Comparison of ENCODE assay signal across 8 mouse cellular contexts in the genomic region with DNA sequence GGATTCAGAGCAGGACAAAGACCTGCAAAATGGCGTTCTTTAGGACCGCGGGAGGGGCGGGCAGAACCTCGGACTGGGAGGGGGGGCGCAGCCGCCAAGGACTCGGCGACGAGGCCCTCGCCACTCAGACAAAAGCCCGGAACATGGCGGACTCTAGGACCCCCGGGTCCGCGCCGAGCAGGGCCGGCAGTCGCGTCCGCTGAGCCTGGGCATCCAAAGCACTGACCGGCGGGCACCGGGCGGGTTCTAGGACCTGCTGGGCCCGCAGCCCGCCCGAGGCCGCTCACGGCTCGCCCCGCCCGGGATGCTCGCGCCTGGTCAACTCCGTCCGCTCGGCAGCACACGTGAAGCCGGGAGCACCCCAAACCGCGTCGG. TPM values are rescaled to one million over a fixed set of nuclear protein-coding genes. Genes with fewer than 3 reads are reported as not detected.
A peak's percentile ranks its signal among the peaks of the same experiment; 100 is the strongest.
DNase-seq lines count a peak whose midpoint lies in the region; ATAC-seq and TF ChIP-seq lines count a peak whose summit lies in the region.

No protein-coding gene starts in this region.

- no peak for TF ChIP-seq EP300 in lung, postnatal 0 days (IDR thresholded peaks at IDR 0.05)

- TF ChIP-seq CTCF in lung, postnatal 0 days (IDR thresholded peaks at IDR 0.05): no peak

- peak; percentile 94 for ATAC-seq in hindbrain, embryonic 11.5 days (ENCODE audit: low FRiP score)
- peak; percentile 93 for ATAC-seq in lung, postnatal 0 days

- peak overlapping the region; percentile 68 for H3K4me3 ChIP-seq in hindbrain, embryonic 11.5 days (ENCODE audit: low read depth, low read length)
- peak overlapping the region; percentile 89 for H3K4me3 ChIP-seq in lung, postnatal 0 days (ENCODE audit: low read depth, low read length)

- H3K4me1 ChIP-seq in hindbrain, embryonic 11.5 days (replicated peaks; ENCODE audit: control insufficient read depth, insufficient read depth, low read length): peaks cover 6% of the 10 kb centered on the region
- peaks cover 5% of the 10 kb centered on the region; the same call in 1 of the 2 replicates for H3K4me1 ChIP-seq in lung, postnatal 0 days (ENCODE audit: insufficient read depth, low read depth, low read length)

- peak overlapping the region; percentile 99 for H3K27ac ChIP-seq in hindbrain, embryonic 11.5 days (ENCODE audit: low read depth, low read length)
- H3K27ac ChIP-seq in lung, postnatal 0 days (ENCODE audit: low read length): peak overlapping the region; percentile 98

- peaks cover 18% of the 10 kb centered on the region for H3K36me3 ChIP-seq in hindbrain, embryonic 11.5 days (ENCODE audit: control insufficient read depth, insufficient read depth, low read length)
- H3K36me3 ChIP-seq in lung, postnatal 0 days (ENCODE audit: insufficient read depth, low read length): peaks cover 22% of the 10 kb centered on the region

- H3K9ac ChIP-seq in hindbrain, embryonic 11.5 days (ENCODE audit: low read depth, low read length): peak overlapping the region; percentile 98
- H3K9ac ChIP-seq in lung, postnatal 0 days (replicated peaks; ENCODE audit: low read depth): peak overlapping the region; percentile 84

- no peaks in the 10 kb centered on the region for H3K27me3 ChIP-seq in hindbrain, embryonic 11.5 days (ENCODE audit: control insufficient read depth, insufficient read depth, low read length)
- no peaks in the 10 kb centered on the region for H3K27me3 ChIP-seq in lung, postnatal 0 days (replicated peaks; ENCODE audit: insufficient read depth, low read length)

- H3K9me3 ChIP-seq in hindbrain, embryonic 11.5 days (ENCODE audit: control insufficient read depth, low read length): no peaks in the 10 kb centered on the region
- no peaks in the 10 kb centered on the region for H3K9me3 ChIP-seq in lung, postnatal 0 days (ENCODE audit: low read length)

- peak overlapping the region; percentile 69 for H3K4me2 ChIP-seq in hindbrain, embryonic 11.5 days (replicated peaks; ENCODE audit: low read depth, low read length)
- H3K4me2 ChIP-seq in lung, postnatal 0 days (replicated peaks; ENCODE audit: low read depth, low read length): peak overlapping the region; percentile 92

- peak; percentile 92 for DNase-seq in NIH3T3 (ENCODE audit: low read depth)
- DNase-seq in cerebellum, adult 9-11 months: peak; percentile 97
- DNase-seq in frontal cortex, adult 2 months (ENCODE audit: extremely low spot score in 1 of 2, low spot score in 1 of 2): peak; percentile 85 to 92
- peak; percentile 99 for DNase-seq in hindbrain, embryonic 11.5 days (ENCODE audit: low spot score)
- peak; percentile 94 for DNase-seq in layer of hippocampus, adult 9-11 months
- DNase-seq in lung, postnatal 0 days (ENCODE audit: low spot score): peak; percentile 97
- peak; percentile 70 for DNase-seq in ovary, postnatal 10 days (ENCODE audit: low spot score)
- peak; percentile 90 for DNase-seq in thymus, postnatal 0 days (ENCODE audit: low spot score)

- 1% methylated on average over 42 of the region's 43 CpGs for WGBS in hindbrain, embryonic 11.5 days
- WGBS in lung, postnatal 0 days: 1% methylated on average over 28 of the region's 43 CpGs

RNA-seq across cellular contexts. Expression of gene Zfp646, which starts 0.4 kb away (rescaled TPM):
- polyA plus RNA-seq in frontal cortex, adult 2 months (2012; rRNA removed): 16.0 TPM in 2 replicates
- 16.5 and 21.5 TPM in 2 replicates for polyA plus RNA-seq in hindbrain, embryonic 11.5 days (2014; fragmentation: Nextera tagmentation; extraction: Ambion mirVana)
- 6.3 and 6.8 TPM in 2 replicates for polyA plus RNA-seq in lung, postnatal 0 days (2015; fragmentation: Nextera tagmentation; extraction: Ambion mirVana)
- 12.9 and 13.8 TPM in 2 replicates for polyA plus RNA-seq in thymus, postnatal 0 days (2015; fragmentation: Nextera tagmentation; extraction: Ambion mirVana)

RNA-seq across cellular contexts. Expression of gene Zfp668, which starts 1.0 kb away (rescaled TPM):
- 13.9 and 15.1 TPM in 2 replicates for polyA plus RNA-seq in frontal cortex, adult 2 months (2012; rRNA removed)
- 23.1 and 23.3 TPM in 2 replicates for polyA plus RNA-seq in hindbrain, embryonic 11.5 days (2014; fragmentation: Nextera tagmentation; extraction: Ambion mirVana)
- 9.4 and 10.0 TPM in 2 replicates for polyA plus RNA-seq in lung, postnatal 0 days (2015; fragmentation: Nextera tagmentation; extraction: Ambion mirVana)
- polyA plus RNA-seq in thymus, postnatal 0 days (2015; fragmentation: Nextera tagmentation; extraction: Ambion mirVana): 22.0 and 26.2 TPM in 2 replicates

RNA-seq across cellular contexts. Expression of gene Prss53, which starts 15.2 kb away (rescaled TPM):
- polyA plus RNA-seq in frontal cortex, adult 2 months (2012; rRNA removed): 4.7 and 5.2 TPM in 2 replicates
- 0.59 and 0.60 TPM in 2 replicates for polyA plus RNA-seq in hindbrain, embryonic 11.5 days (2014; fragmentation: Nextera tagmentation; extraction: Ambion mirVana)
- 0.56 and 0.76 TPM in 2 replicates for polyA plus RNA-seq in lung, postnatal 0 days (2015; fragmentation: Nextera tagmentation; extraction: Ambion mirVana)
- polyA plus RNA-seq in thymus, postnatal 0 days (2015; fragmentation: Nextera tagmentation; extraction: Ambion mirVana): 0.39 and 0.57 TPM in 2 replicates

RNA-seq across cellular contexts. Expression of gene Gm21974, which starts 19.6 kb away (rescaled TPM):
- polyA plus RNA-seq in frontal cortex, adult 2 months (2012; rRNA removed): not detected in 2 replicates
- polyA plus RNA-seq in hindbrain, embryonic 11.5 days (2014; fragmentation: Nextera tagmentation; extraction: Ambion mirVana): not detected in 2 replicates
- not detected in 2 replicates for polyA plus RNA-seq in lung, postnatal 0 days (2015; fragmentation: Nextera tagmentation; extraction: Ambion mirVana)
- polyA plus RNA-seq in thymus, postnatal 0 days (2015; fragmentation: Nextera tagmentation; extraction: Ambion mirVana): not detected in 2 replicates

RNA-seq across cellular contexts. Expression of gene Vkorc1, which starts 19.8 kb away (rescaled TPM):
- polyA plus RNA-seq in frontal cortex, adult 2 months (2012; rRNA removed): 54.6 and 68.7 TPM in 2 replicates
- polyA plus RNA-seq in hindbrain, embryonic 11.5 days (2014; fragmentation: Nextera tagmentation; extraction: Ambion mirVana): 48.0 and 53.9 TPM in 2 replicates
- 134 TPM in 2 replicates for polyA plus RNA-seq in lung, postnatal 0 days (2015; fragmentation: Nextera tagmentation; extraction: Ambion mirVana)
- polyA plus RNA-seq in thymus, postnatal 0 days (2015; fragmentation: Nextera tagmentation; extraction: Ambion mirVana): 47.0 and 54.5 TPM in 2 replicates

Comparison
In these comparisons a context has a peak if more than half of its experiments do, and no peak if none do; other contexts are left out.
1. Peak in every context shown above with its lines: DNase-seq, ATAC-seq, H3K4me3 ChIP-seq and H3K27ac ChIP-seq.